Mouse (Mus musculus) regulatory T cell (primary cell): Measurements from ENCODE around the gene 4931428L18Rik.

ENCODE experiments used
- in situ Hi-C: fragments of 300-600 bp; cut with MboI, MseI; formaldehyde crosslinking; loops from one replicate; pipeline ENCODE4 v1.15.1; 2025; ENCODE audit warnings: high pct_unique_total_duplicates

Gene 4931428L18Rik

DNA sequence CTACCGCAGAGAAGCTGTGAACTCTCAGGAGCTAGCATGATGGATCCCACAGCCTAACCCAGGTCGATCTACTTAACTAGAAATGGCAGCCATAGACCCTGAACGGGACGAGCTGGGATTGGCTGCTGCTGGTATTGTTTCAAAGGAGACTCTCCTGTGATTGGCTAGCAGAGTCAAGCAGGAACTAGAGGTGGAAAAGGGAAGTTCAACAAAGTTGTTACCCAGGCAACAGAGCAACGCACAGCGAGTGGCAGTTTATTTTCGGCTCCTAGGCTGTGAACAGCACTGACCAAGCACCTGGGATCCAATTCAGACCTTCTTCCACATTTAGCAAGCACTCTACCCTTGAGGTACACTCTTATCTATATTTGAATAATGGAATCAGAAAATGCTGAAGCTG lies at the start of gene 4931428L18Rik, which contains the start of gene Pih1d3:
4931428L18Rik (minus strand) TSS at position 121 of the 400 bp plus-strand sequence.
Pih1d3 (plus strand) TSS at position 275 of the 400 bp plus-strand sequence.
- in situ Hi-C loops, result no loop called here

GRCm38 (mm10) chr1:31260218-31260923 lies 37.9 kb upstream of the 4931428L18Rik start:
- in situ Hi-C loops, result loop anchor here (10.0 kb wide), 1 partner anchor 764 kb away; no protein-coding TSS in a partner anchor

GRCm38 (mm10) chr1:31233319-31234036 lies 11.0 kb upstream of the 4931428L18Rik start:
- in situ Hi-C loops, result no loop called here

DNA sequence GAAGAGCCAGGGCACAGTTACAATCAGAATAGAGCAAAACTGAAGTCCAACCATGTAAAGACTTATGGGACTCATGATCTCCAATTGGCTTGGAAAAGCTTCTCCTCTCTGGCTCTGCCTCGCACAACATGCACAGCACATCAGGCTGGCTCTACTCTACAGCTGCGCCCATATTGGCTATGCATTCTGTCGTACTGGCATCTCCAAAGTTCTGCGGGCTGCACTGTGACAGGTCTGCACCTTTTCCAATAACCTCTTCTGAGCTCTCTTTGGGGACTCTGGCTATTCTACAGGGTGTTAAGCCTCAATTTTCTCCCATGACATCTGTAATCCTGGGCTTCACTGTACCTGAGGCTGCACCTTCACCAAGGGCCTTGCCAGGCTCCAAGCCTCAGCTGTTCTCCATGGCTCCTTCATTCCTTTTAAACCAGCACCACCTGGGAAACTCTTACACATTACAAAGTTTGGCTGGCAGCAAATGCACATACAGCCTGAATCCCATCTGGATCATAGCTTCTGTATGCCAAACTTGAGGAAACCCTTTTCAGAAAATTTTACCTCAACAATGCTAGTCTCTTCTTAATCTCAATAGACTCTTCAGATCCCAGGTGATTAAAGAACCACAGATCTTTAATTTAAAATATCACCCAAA lies 1.8 kb downstream of the 4931428L18Rik start:
- in situ Hi-C loops, result no loop called here

DNA sequence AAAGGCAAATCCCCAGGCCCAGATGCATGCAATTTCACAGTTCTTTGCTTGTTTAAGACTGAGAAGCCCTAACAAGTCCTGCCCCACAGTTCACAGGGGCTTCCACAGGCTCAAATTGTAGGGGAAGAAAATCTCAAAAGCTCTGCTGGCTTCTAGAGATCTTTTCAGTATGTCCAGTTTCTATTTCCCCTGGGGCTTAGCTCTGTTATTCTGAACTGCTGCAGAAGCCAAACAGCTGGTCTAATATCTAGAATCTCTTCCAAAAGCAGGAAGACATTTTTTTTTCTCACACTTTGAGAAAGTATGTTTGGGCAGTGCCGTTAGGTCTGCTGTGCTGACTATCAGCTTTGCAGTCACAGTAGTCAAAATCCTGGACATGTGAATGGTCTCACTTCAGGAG lies 7.7 kb downstream of the 4931428L18Rik start:
- in situ Hi-C loops, result no loop called here

GRCm38 (mm10) chr1:31210144-31210543 lies 12.3 kb downstream of the 4931428L18Rik start:
- in situ Hi-C loops, result no loop called here

- in situ Hi-C loops, result no loop called here
Measured at GRCm38 (mm10) chr1:31205770-31206169, 16.7 kb downstream of the 4931428L18Rik start.

DNA sequence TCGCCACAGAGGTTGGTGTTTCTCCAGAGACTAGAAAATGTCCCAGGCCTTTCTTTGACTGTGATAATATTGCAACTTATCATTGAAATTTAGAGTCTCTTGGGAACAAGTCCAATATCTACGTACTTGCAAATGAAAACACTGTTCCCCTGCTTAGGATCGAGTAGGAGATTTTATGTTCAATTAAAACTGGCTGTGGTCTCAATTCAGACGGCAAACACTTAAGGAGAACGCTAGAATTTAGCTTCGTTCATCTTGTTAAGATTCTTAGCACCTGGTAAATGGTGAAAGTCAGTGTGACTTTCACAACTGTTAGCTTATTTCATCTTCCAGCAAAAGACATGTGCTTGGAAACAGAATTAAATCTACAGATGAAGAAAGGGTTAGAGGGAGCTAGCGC lies 17.1 kb downstream of the 4931428L18Rik start:
- in situ Hi-C loops, result no loop called here

- in situ Hi-C loops, result no loop called here
Measured at GRCm38 (mm10) chr1:31203771-31204170, 18.7 kb downstream of the 4931428L18Rik start.

DNA sequence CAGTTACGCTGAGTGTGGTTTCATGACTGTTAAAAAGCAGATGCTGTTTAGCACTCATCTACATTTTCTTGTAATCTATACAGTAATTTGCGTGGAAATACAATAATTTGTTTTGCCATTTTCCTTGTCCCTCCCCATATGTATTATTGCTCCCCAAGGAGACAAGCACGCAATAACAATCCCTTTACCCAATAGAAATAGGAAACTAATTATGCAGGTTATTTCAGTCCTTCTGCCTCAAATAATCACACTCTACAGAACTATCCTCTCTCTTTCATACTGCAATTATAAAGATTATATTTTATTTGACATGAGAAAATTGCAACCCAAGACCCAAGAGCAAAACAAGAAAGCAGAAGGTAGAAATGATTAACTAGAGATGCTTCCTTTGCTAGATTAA lies 25.5 kb downstream of the 4931428L18Rik start:
- in situ Hi-C loops, result no loop called here

DNA sequence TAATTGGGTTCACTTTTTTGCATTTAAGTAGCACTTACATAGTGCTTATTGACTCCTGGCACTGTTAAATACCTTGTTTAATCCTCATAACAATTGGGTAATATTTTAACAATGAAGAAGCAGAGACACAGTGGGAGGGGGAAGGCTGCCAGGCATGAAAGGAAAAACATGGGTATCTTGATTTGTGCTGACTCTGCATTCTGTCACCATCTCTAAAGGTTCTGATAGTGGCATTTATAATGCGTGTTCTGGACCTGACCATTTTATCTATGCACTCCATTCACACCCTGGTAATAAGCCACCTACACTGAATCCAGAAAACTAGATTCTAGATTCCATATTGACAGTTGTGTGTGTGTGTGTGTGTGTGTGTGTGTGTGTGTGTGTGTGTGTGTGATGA lies 26.9 kb downstream of the 4931428L18Rik start:
- in situ Hi-C loops, result no loop called here

GRCm38 (mm10) chr1:31190237-31190866 lies 32.1 kb downstream of the 4931428L18Rik start:
- in situ Hi-C loops, result no loop called here

DNA sequence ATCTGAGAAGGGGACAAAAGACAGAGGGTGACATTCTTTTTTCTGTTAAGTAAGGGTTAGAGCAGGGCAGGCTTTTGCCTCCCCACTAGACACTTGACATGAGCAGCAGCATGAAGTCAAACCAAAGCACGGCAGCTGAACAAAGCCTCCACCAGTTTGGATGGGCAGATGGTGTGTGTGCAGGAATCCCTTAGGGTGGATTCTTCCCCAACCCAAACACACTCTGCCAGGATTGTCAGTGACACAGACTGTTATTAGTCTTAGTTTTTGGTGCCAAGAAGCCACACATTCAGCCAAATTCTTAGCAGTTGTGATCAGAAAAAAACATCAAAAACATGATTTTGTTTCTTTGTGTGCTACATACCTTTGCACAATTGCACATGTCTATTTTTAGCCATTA lies 44.2 kb downstream of the 4931428L18Rik start:
- in situ Hi-C loops, result no loop called here

- in situ Hi-C loops, result no loop called here
Measured at GRCm38 (mm10) chr1:31176101-31176500, 46.4 kb downstream of the 4931428L18Rik start, which contains the start of gene Lgsn. Gene Lgsn (plus strand): TSS chr1:31176401.

- in situ Hi-C loops, result no loop called here
Measured at GRCm38 (mm10) chr1:31175401-31175800, 47.1 kb downstream of the 4931428L18Rik start.

DNA sequence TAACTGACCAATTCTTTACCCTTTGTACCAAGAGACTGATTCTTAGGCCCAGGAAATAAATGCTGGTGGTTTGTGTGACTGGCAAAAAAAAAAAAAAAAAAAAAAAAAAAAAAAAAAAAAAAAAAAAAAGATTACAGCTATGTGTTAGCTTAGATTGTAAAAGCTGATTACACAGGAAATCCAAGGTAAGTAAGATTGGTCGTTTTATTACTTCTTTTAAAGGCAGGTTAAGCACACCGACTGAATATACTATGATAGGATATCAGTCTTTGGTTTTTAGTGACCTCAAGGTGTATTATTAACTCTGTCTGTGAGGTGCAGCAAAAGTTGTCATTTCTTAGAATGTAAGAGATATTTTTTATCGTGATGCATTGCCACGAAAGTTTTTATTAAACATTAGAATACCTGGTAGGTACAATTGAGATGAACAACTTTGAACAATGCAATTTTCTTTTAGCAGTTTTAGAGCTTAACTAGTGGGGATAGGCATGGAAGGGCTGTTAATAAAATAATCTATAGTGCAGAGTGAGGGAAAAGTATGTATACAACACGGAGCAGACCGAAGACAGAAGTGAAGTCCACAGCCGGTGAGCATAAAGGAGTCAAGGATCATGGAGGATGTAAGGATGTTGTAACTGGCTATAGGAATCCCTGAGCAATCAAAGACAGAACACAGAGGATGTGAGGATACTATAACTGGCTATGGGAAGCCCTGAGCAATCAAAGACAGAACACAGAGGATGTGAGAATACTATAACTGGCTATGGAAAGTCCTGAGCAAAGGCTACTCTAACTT lies 57.0 kb downstream of the 4931428L18Rik start:
- in situ Hi-C loops, result no loop called here

DNA sequence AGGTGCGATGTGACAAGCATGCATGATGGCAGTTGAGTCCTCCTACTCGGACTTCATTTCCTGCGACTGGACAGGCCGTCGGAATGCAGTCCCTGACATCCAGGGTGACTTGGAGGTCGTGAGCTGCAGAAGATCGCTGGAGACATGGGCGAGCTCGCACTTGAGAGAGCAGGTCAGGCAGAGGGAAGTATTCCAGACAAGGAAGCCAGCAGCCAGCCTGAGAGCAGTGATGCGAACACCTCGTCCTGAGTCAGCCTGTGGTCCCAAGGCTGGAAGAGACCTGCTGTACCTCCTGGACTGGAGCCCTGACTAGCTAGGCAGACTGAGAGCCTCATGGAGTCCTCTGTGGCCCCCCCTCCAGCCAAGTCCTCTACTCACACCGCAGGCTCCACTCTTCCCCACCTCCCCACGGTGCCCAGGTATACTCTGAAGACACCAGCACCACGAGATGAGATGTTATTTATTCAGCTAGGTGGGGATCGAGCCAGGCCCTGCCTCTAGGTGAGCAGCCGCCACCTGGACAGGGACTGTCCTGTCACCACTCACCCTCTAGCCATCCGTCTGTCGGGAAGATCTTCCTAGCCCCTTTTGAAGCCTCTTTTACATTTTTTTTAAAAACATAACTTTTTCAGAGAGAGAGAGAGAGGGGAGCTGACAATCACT lies 57.8 kb downstream of the 4931428L18Rik start:
- in situ Hi-C loops, result no loop called here

GRCm38 (mm10) chr1:31156884-31157283 lies 65.6 kb downstream of the 4931428L18Rik start:
- in situ Hi-C loops, result loop anchor here (10.0 kb wide), 1 partner anchor 242 kb away; no protein-coding TSS in a partner anchor

- in situ Hi-C loops, result loop anchor here (10.0 kb wide), 1 partner anchor 241 kb away; no protein-coding TSS in a partner anchor
Measured at GRCm38 (mm10) chr1:31156185-31156584, 66.3 kb downstream of the 4931428L18Rik start.

- in situ Hi-C loops, result loop anchor here (5.0 to 10.0 kb wide), 2 partner anchors 239 to 372 kb away; no protein-coding TSS in a partner anchor
Measured at GRCm38 (mm10) chr1:31153793-31154349, 68.6 kb downstream of the 4931428L18Rik start.
